Mouse (Mus musculus) cerebellum, adult 2 months (tissue): Measurements from ENCODE around the gene Rnaseh2c.

Experiments
- CTCF ChIP-seq: fragments of 200-500 bp; IDR thresholded peaks from 2 replicates; pipeline ENCODE4 v1.5.1; 2011; ENCODE audit warnings: low read depth, mild to moderate bottlenecking, control low read depth, low read length, moderate library complexity, borderline replicate concordance; ENCODE audit not compliant: insufficient read depth
- POLR2A ChIP-seq: fragments of 200-500 bp; IDR thresholded peaks from 2 replicates; pipeline ENCODE4 v1.6.1; 2011; ENCODE audit warnings: low read length, control low read depth, borderline replicate concordance; ENCODE audit not compliant: insufficient read depth

- no peak for TF ChIP-seq POLR2A
- TF ChIP-seq CTCF, result no peak
These were observed 11.2 kb downstream of the Rnaseh2c start for GRCm38 (mm10) chr19:5612762-5613411.
